Mouse (Mus musculus) hindbrain, embryonic 13.5 days (tissue): ENCODE results near the gene Tex9. TPM values are rescaled to one million over a fixed set of nuclear protein-coding genes. Genes with fewer than 3 reads are reported as not detected.

ENCODE experiments used
- ATAC-seq: fragments of 200-750 bp; cut with Nextera tagmentation; 2 replicates; pipeline ENCODE4 v1.8.0; 2017; ENCODE audit warnings: moderate TSS enrichment; ENCODE audit not compliant: low FRiP score
- H3K27ac ChIP-seq: fragments of 300-500 bp; sonication (generic); 2 replicates; pipeline ENCODE4 v1.5.1; 2015; ENCODE audit warnings: inconsistent platforms, mild to moderate bottlenecking, moderate library complexity
- H3K27me3 ChIP-seq: fragments of 300-500 bp; sonication (generic); 2 replicates; pipeline ENCODE4 v1.6.1; 2015; ENCODE audit warnings: mild to moderate bottlenecking, inconsistent platforms
- H3K36me3 ChIP-seq: fragments of 300-500 bp; sonication (generic); 2 replicates; pipeline ENCODE4 v1.6.1; 2015; ENCODE audit warnings: mild to moderate bottlenecking, inconsistent platforms
- H3K4me1 ChIP-seq: fragments of 300-500 bp; sonication (generic); replicated peaks from 2 replicates; pipeline ENCODE4 v1.6.1; 2015; ENCODE audit warnings: inconsistent platforms
- H3K4me2 ChIP-seq: fragments of 300-500 bp; sonication (generic); 2 replicates; pipeline ENCODE4 v1.6.1; 2015; ENCODE audit warnings: inconsistent platforms, mild to moderate bottlenecking, moderate library complexity
- H3K4me3 ChIP-seq: fragments of 300-500 bp; sonication (generic); 2 replicates; pipeline ENCODE4 v1.5.1; 2015; ENCODE audit warnings: mild to moderate bottlenecking, inconsistent platforms
- H3K9ac ChIP-seq: fragments of 300-500 bp; sonication (generic); 2 replicates; pipeline ENCODE4 v1.6.1; 2015; ENCODE audit warnings: mild to moderate bottlenecking, inconsistent platforms
- H3K9me3 ChIP-seq: fragments of 300-500 bp; sonication (generic); 2 replicates; pipeline ENCODE4 v1.6.1; 2016; ENCODE audit warnings: inconsistent platforms
- WGBS: fragments of 180-500 bp; shearing (Covaris S2); methylation state at CpG from one replicate; pipeline ENCODE4 v1.1.7; 2015; 5-methylcytosine and 5-hydroxymethylcytosine counted together
- polyA plus RNA-seq: library from polyadenylated mRNA; unstranded; fragments of >200 nt; fragmentation: Nextera tagmentation; extraction: Ambion mirVana; gene quantifications from 2 replicates; pipeline ENCODE4 v1.2.1, GENCODE M21; 2015

Tex9 gene
- polyA plus RNA-seq, 1 experiment from 2014 or later: 43.2 TPM

DNA sequence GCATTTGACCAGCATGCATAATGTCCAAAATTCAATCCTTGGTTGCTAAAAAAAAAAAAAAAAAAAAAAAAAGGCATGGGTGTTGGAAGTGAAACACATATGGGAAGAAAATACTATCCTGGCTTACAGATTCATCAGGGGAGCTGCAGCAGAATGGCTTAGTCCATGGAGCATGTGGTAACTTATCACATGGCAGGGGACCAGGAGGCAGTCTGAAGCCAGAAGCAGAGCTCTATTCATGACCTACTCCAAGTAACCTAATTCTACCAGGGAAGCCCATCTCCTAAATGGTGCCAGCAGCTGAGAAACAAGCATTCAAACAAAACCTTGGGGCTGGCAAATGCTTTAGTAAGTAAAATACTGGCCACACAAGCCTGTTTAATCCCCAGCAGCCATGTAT lies 27.2 kb upstream of the Tex9 start:
- Histone ChIP-seq H3K9me3 (no peaks in the 10 kb centered on the region), H3K27me3 (no peaks in the 10 kb centered on the region), H3K4me1 (no peaks in the 10 kb centered on the region), H3K4me3 (no peak overlapping the region), H3K9ac (no peak overlapping the region), H3K4me2 (no peak overlapping the region), H3K27ac (no peak overlapping the region), H3K36me3 (no peaks in the 10 kb centered on the region)
- no peak for ATAC-seq

- H3K36me3 ChIP-seq: no peaks in the 10 kb centered on the region
- ATAC-seq: no peak
- no peak overlapping the region for H3K27ac ChIP-seq
- H3K9me3 ChIP-seq: no peaks in the 10 kb centered on the region
- peaks cover 5% of the 10 kb centered on the region for H3K4me1 ChIP-seq
- no peaks in the 10 kb centered on the region for H3K27me3 ChIP-seq
- no peak overlapping the region for H3K9ac ChIP-seq
- no peak overlapping the region for H3K4me3 ChIP-seq
- H3K4me2 ChIP-seq: no peak overlapping the region
Observed at GRCm38 (mm10) chr9:72515366-72515765, 23.4 kb upstream of the Tex9 start.

GRCm38 (mm10) chr9:72512229-72512981 lies 20.4 kb upstream of the Tex9 start:
- no peak for ATAC-seq
- no peak overlapping the region for H3K4me2 ChIP-seq

GRCm38 (mm10) chr9:72497171-72497570 lies 5.2 kb upstream of the Tex9 start:
- WGBS: 80% methylated on average over 3 of the region's 3 CpGs
- Histone ChIP-seq H3K9ac (no peak overlapping the region), H3K27ac (no peak overlapping the region), H3K9me3 (no peaks in the 10 kb centered on the region), H3K4me1 (peaks cover 4% of the 10 kb centered on the region), H3K27me3 (no peaks in the 10 kb centered on the region), H3K36me3 (no peaks in the 10 kb centered on the region), H3K4me2 (no peak overlapping the region), H3K4me3 (no peak overlapping the region)
- no peak for ATAC-seq

More at GRCm38 (mm10) chr9:72512229-72512981, 20.4 kb upstream of the Tex9 start:
- no peak overlapping the region for H3K4me3 ChIP-seq
- H3K36me3 ChIP-seq: no peaks in the 10 kb centered on the region
- WGBS: 39% methylated on average over 11 of the region's 11 CpGs
- no peaks in the 10 kb centered on the region for H3K9me3 ChIP-seq
- no peak overlapping the region for H3K27ac ChIP-seq
- H3K4me1 ChIP-seq: peaks cover 5% of the 10 kb centered on the region
- H3K27me3 ChIP-seq: no peaks in the 10 kb centered on the region
- no peak overlapping the region for H3K9ac ChIP-seq

GRCm38 (mm10) chr9:72496691-72497090 lies 4.7 kb upstream of the Tex9 start:
- Histone ChIP-seq H3K9ac (no peak overlapping the region), H3K4me3 (no peak overlapping the region), H3K4me2 (no peak overlapping the region), H3K4me1 (peaks cover 6% of the 10 kb centered on the region), H3K27me3 (no peaks in the 10 kb centered on the region), H3K9me3 (no peaks in the 10 kb centered on the region), H3K27ac (no peak overlapping the region), H3K36me3 (no peaks in the 10 kb centered on the region)
- no peak for ATAC-seq
- WGBS: 68% methylated on average over 2 of the region's 2 CpGs

- Histone ChIP-seq H3K4me3 (no peak overlapping the region), H3K9ac (no peak overlapping the region), H3K27me3 (no peaks in the 10 kb centered on the region), H3K36me3 (no peaks in the 10 kb centered on the region), H3K4me2 (no peak overlapping the region), H3K9me3 (no peaks in the 10 kb centered on the region), H3K4me1 (peaks cover 11% of the 10 kb centered on the region), H3K27ac (no peak overlapping the region)
- no peak for ATAC-seq
- WGBS: 86% methylated on average over 3 of the region's 3 CpGs
Observed at GRCm38 (mm10) chr9:72493984-72494685, 2.1 kb upstream of the Tex9 start.

GRCm38 (mm10) chr9:72493465-72493864 lies 1.5 kb upstream of the Tex9 start:
- ATAC-seq: no peak
- Histone ChIP-seq H3K4me2 (no peak overlapping the region), H3K27ac (no peak overlapping the region), H3K4me1 (peaks cover 11% of the 10 kb centered on the region), H3K9me3 (no peaks in the 10 kb centered on the region), H3K4me3 (no peak overlapping the region), H3K9ac (no peak overlapping the region), H3K36me3 (no peaks in the 10 kb centered on the region), H3K27me3 (no peaks in the 10 kb centered on the region)
- 95% methylated on average over 2 of the region's 2 CpGs for WGBS

DNA sequence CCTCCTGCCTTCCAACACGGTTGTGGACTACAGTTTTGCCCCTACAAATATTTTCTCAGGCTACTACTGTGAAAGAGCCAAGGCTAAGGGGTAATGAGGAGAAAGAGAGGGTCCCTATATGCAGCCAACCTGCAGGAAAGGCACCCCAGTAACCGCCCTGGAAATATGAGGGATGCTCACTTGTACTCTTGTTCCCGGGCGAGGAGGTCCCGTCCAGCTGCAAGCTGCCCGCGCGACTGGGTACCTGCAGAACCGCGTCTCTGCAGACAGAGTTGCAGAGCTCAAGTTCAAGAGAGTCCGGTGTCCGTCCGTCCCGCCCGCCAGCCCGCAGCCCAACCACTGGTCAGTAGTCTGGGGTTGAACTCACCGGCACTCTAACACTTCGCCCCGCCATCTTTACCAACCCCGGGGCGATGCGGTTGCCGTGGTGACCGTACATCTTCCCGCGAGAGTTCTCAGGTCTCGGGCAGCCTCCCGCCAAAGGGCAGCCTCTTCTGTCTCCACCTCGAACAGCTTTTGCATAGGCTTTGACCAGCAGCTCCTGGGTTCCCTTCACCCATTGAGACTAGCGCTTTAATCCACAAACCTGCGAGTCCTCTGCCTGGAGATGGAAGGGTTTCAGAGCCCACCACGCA lies 336 bp downstream of the Tex9 start:
- ATAC-seq: peak; percentile 97
- WGBS: under 1% methylated on average over 32 of the region's 32 CpGs
- peak overlapping the region; percentile 70 for H3K4me3 ChIP-seq
- peaks cover 11% of the 10 kb centered on the region for H3K4me1 ChIP-seq
- no peaks in the 10 kb centered on the region for H3K27me3 ChIP-seq
- no peaks in the 10 kb centered on the region for H3K9me3 ChIP-seq
- peak overlapping the region; percentile 90 for H3K27ac ChIP-seq
- H3K36me3 ChIP-seq: peaks cover 5% of the 10 kb centered on the region; the same call in 1 of the 2 replicates
- H3K4me2 ChIP-seq: peak overlapping the region; percentile 73
- peak overlapping the region; percentile 80 for H3K9ac ChIP-seq

DNA sequence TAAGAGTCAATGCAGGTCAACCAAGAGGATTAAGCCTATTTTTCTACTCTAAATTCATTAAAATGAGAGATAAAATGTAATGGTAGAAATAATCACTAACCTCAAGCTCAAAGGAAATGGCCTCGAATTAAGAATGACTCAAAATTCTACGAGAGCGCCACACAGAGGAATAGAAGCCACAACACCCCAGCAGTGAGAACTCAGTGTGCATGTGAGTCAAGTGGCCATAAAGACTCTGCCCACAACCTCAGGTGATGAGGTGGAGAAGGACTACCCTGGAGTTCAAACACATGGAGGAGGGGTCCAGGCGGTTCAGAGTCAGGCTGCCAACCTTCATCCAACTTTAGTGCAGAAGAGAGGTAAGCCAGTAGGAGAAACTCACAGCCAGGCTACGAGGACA lies 2.9 kb downstream of the Tex9 start:
- 96% methylated on average over 5 of the region's 5 CpGs for WGBS
- H3K9ac ChIP-seq: no peak overlapping the region
- no peak for ATAC-seq
- H3K4me2 ChIP-seq: no peak overlapping the region
- no peak overlapping the region for H3K27ac ChIP-seq
- H3K36me3 ChIP-seq: peaks cover 16% of the 10 kb centered on the region
- peaks cover 11% of the 10 kb centered on the region for H3K4me1 ChIP-seq
- no peak overlapping the region for H3K4me3 ChIP-seq
- H3K9me3 ChIP-seq: no peaks in the 10 kb centered on the region
- no peaks in the 10 kb centered on the region for H3K27me3 ChIP-seq

GRCm38 (mm10) chr9:72488523-72488922 lies 3.5 kb downstream of the Tex9 start:
- Histone ChIP-seq H3K27ac (no peak overlapping the region), H3K9ac (no peak overlapping the region)
- no peak for ATAC-seq

GRCm38 (mm10) chr9:72479276-72479675 lies 12.7 kb downstream of the Tex9 start:
- Histone ChIP-seq H3K36me3 (peaks cover 40% of the 10 kb centered on the region), H3K4me3 (no peak overlapping the region), H3K27me3 (no peaks in the 10 kb centered on the region), H3K9me3 (no peaks in the 10 kb centered on the region), H3K9ac (no peak overlapping the region), H3K27ac (no peak overlapping the region), H3K4me1 (no peaks in the 10 kb centered on the region), H3K4me2 (no peak overlapping the region)
- no peak for ATAC-seq
- 70% methylated on average over 1 of the region's 1 CpGs for WGBS

More at GRCm38 (mm10) chr9:72488523-72488922, 3.5 kb downstream of the Tex9 start:
- Histone ChIP-seq H3K36me3 (peaks cover 16% of the 10 kb centered on the region), H3K4me3 (no peak overlapping the region), H3K4me2 (no peak overlapping the region), H3K4me1 (peaks cover 11% of the 10 kb centered on the region), H3K27me3 (no peaks in the 10 kb centered on the region), H3K9me3 (no peaks in the 10 kb centered on the region)

- Histone ChIP-seq H3K4me1 (no peaks in the 10 kb centered on the region), H3K36me3 (peaks cover 53% of the 10 kb centered on the region), H3K9ac (no peak overlapping the region), H3K4me3 (no peak overlapping the region), H3K27ac (no peak overlapping the region), H3K9me3 (no peaks in the 10 kb centered on the region), H3K4me2 (no peak overlapping the region), H3K27me3 (no peaks in the 10 kb centered on the region)
- ATAC-seq: no peak
- 74% methylated on average over 6 of the region's 6 CpGs for WGBS
Observed at GRCm38 (mm10) chr9:72477306-72477705, 14.7 kb downstream of the Tex9 start.
